Mouse (Mus musculus): ENCODE measurements at regions not wholly inside any gene's neighbourhood (a gene's known extent, or its start where the extent isn't known, plus 50 kb on each side); places are given as distances from the start of the nearest gene placed in this dataset.
A peak's percentile ranks its signal among the peaks of the same experiment; 100 is the strongest.

GRCm38 (mm10) chr15:65347277-65347676 is 332.6 kb upstream of the Gm21961 start:
- no peak for DNase-seq (ENCODE audit: low read depth, low spot score)

DNA sequence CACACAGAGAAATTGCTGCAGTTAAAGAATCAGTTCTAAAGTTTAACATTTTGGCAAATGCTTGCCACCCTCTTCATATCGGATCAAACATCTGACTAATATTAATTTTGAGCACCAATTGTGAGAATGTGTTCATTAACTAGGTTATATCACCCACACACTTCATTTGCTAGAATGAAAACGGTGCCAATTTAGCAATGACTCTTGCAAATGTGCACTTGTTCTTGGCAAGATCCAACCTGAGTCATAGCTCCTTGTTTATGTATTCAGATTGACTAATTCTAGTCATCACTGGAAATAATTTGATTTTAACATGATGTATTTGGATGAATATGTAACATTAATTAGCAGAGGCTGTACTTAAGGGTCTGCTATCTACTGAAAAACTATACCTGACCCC is 327.8 kb upstream of the Gm21961 start:
- DNase-seq (ENCODE audit: low read depth, low spot score), result no peak

- DNase-seq (ENCODE audit: low read depth, low spot score), result no peak
Observed at GRCm38 (mm10) chr15:65334076-65334475, 319.4 kb upstream of the Gm21961 start.

DNA sequence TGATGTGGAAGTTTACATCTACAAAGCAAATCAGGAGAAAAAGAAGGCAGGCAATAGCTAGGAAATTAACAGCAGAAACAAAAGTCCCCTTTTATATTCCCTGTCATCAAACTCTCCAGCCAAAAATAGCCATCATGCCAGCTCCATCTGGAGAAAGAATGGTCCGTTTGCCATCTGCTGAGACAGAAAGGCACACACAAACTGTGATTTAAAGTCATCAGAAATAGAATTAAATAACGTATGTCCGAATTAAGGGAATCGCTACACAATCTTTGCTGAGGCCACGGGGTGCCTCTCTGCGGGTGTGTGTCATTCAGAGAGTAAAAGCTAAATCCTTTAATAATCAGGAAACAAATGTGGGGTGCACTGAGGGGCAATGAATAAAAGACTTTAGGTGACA is 293.4 kb upstream of the Gm21961 start:
- DNase-seq (ENCODE audit: low read depth, low spot score), result no peak

DNA sequence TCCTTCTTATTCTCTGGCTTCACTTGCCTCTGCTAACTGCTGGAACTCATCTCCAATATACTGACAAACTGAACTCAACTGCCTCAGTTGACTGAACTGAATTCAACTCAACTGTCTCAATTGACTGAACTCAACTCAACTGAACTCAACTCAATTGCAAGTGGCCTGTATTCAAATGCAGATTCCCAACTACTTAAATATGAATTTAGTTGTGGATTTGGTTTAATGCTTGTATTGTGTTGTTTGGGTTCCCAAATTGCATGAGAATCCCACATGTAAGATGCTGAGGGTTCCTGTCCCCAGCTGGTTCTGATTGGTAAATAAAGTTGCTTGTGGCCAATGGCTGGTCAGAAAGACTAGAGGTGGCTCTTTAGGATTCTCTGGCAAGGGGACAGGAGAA is 244.1 kb upstream of the Gm21961 start:
- peak; percentile 84 for DNase-seq (ENCODE audit: low read depth, low spot score)

DNA sequence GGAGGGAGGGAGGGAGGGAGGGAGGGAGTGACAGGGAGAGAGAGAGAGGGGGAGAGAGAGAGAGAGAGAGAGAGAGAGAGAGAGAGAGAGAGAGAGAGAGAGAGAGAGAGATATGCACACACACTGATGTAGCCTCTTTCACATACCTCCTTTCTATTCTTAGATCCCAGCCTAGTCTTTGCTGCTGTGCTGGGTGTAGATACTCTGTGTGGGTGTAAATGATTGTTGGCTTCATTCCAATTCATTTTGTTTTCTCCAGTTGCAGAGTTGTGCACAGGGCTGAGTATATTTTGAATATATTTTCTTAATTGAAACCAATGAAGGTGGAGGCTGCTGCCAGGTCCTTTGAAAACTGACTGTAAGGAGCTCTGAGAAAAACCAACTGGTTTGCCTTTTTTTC is 207.8 kb upstream of the Gm21961 start:
- no peak for DNase-seq (ENCODE audit: low read depth, low spot score)

- DNase-seq (ENCODE audit: low read depth, low spot score), result peak; percentile 83
Observed at GRCm38 (mm10) chr15:65217908-65218307, 203.2 kb upstream of the Gm21961 start.

DNA sequence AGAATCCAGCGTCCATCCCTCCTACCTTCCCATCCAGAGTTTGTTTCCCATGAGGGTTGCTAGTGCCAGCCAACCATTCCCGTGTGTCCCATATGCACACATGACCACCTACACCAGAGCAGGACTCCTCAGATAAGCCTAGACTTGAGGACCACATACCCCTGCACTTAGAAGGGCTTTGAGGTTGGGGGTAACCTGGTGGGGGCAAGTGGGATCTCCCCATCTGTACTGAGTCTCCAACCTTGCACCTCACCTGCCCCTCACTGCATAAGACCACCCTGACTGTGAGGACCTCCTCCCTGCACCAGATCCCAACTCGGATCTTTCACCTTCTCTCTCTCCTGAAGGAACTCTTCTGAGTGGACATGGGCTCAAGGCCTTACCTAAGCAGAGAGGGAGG is 181.6 kb upstream of the Gm21961 start:
- DNase-seq (ENCODE audit: low read depth, low spot score), result no peak

DNA sequence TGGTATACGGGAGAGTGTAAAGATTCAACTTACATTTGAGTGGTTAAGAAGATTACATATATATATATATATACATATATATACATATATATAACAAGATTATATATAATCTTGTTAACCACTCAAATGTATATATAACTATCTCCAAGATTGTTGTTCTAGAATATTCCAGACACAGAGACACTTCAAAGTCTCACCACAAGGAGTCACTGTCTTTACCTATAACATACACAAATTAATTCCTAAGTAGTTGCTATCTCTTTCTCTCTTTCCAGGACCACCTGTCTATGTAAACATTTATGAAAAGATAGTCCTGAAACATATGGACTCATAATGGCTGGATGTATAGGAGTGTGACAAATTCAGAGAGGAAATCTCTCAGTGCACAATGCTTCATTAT is 178.9 kb upstream of the Gm21961 start:
- DNase-seq (ENCODE audit: low read depth, low spot score), result peak; percentile 16

Data from ZHBTc4 (cell line).